Mouse (Mus musculus): Measurements from ENCODE around the gene Mllt3. TPM values are rescaled to one million over a fixed set of nuclear protein-coding genes. Genes with fewer than 3 reads are reported as not detected.

The Mllt3 gene
- polyA plus RNA-seq, 1 experiment from 2014 or later: 56.3 TPM

DNA sequence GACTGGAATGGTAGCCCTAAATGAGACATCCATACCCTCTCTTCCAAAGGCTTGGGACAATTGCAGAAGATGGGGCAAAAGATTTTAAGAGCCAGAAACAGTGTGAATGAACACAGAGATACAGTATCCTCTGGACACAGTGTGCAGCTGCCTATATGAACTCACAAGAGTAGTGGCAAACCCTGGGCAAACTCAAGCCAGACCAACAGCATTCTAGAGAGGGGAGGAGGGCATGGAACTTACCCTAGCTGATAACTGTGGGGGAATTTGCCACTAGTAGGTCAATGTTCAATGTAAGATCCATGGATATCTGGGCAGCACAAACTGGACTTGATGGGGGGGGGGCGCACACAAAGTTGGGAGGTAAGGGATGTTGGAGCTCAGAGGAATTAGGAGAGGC is 151.2 kb downstream of the Mllt3 start:
- WGBS: 100% methylated on average over 1 of the region's 1 CpGs
- Histone ChIP-seq H3K4me3 (no peak overlapping the region), H3K9me3 (no peaks in the 10 kb centered on the region), H3K27ac (no peak overlapping the region), H3K4me1 (0 out of 2 replicates have a peak, but pooled peaks cover 6% of the 10 kb centered on the region), H3K27me3 (ENCODE audit: insufficient read depth, poor library complexity, severe bottlenecking) (no peaks in the 10 kb centered on the region), H3K36me3 (no peaks in the 10 kb centered on the region)
- DNase-seq (ENCODE audit: low spot score): no peak

DNA sequence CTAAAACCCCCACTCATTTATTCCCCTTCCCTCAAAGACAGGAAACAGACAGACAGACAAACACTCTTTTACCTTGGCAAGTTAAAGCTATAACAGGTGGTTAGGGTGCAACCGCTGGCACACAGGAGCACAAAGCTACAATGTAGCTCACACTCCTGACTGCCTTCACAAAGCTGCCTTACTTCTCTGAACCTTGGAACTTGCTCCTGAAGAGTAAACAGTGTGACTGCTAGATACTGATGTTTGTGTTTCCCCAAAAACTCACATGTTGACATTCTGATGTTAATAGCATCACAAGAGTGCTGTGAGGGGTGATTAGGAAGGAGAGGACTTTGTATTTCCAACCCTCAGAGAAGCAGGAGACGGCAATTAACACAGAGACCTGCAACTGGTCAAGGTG is 151.6 kb downstream of the Mllt3 start:
- no peaks in the 10 kb centered on the region for H3K9me3 ChIP-seq
- WGBS: 80% methylated on average over 2 of the region's 2 CpGs
- 0 out of 2 replicates have a peak, but pooled peaks cover 6% of the 10 kb centered on the region for H3K4me1 ChIP-seq
- H3K27ac ChIP-seq: no peak overlapping the region
- DNase-seq (ENCODE audit: low spot score): no peak
- no peaks in the 10 kb centered on the region for H3K36me3 ChIP-seq
- H3K4me3 ChIP-seq: no peak overlapping the region
- no peaks in the 10 kb centered on the region for H3K27me3 ChIP-seq (ENCODE audit: insufficient read depth, poor library complexity, severe bottlenecking)

DNA sequence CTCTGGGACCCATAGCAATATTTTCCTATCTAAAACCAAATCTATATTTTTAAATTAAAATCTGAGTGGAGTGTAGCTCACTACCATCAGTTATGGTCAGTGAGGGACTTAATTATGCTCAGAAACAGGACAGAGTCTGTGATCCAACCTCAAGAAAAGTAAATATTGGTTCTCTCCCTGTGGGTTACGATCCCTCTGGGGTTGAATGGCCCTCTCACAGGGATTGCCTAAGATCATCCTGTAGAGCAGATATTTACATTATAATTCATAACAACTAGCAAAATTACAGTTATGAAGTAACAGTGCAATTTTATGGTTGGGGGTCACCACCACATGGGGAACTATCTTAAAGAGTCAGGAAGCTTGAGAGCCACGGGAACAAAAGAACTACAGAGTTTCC is 152.9 kb downstream of the Mllt3 start:
- Histone ChIP-seq H3K27ac (no peak overlapping the region), H3K27me3 (ENCODE audit: insufficient read depth, poor library complexity, severe bottlenecking) (no peaks in the 10 kb centered on the region), H3K9me3 (no peaks in the 10 kb centered on the region), H3K36me3 (no peaks in the 10 kb centered on the region), H3K4me3 (no peak overlapping the region), H3K4me1 (0 out of 2 replicates have a peak, but pooled peaks cover 6% of the 10 kb centered on the region)
- 84% methylated on average over 2 of the region's 2 CpGs for WGBS
- no peak for DNase-seq (ENCODE audit: low spot score)

DNA sequence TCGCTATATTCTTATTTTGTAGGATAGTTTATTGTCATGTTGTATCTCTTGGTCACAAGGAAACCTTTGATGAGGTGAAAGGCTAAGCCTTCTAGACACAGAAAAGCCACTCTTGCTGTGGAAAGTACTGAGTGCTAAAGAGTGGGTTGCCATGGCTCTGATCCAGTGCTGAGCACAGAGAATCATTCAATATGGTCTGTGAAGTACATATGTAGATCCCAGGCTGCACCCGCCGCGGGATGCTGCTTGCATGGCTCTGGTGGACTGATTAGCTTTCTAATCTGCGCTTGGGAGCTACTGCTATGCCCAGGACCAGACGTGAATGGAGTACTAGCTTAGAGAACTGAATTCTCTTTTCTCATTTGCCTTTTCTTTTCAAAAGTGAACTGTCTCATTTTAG is 154.5 kb downstream of the Mllt3 start:
- 70% methylated on average over 6 of the region's 6 CpGs for WGBS
- Histone ChIP-seq H3K9me3 (no peaks in the 10 kb centered on the region), H3K4me1 (0 out of 2 replicates have a peak, but pooled peaks cover 6% of the 10 kb centered on the region), H3K4me3 (no peak overlapping the region), H3K27me3 (ENCODE audit: insufficient read depth, poor library complexity, severe bottlenecking) (no peaks in the 10 kb centered on the region), H3K27ac (no peak overlapping the region), H3K36me3 (peaks cover under 1% of the 10 kb centered on the region; the same call in 1 of the 2 replicates)
- DNase-seq (ENCODE audit: low spot score): no peak

DNA sequence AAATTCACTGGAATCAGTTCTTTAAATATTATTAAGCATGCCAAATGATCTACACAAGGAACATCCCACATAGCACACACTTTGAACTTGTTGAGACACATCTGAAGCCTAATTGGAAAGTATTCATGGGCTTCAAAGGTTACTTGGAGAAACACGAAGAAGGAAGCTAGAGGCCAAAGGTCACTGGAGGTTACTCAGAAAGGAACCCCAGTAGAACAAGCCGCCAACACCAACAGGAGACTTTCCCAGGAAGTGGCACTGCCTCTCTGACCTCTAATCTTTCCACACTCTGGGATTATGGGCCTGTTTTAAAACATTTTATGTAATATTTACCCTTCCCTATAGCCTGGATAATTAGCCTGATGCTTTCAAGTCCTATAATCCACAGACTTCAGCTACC is 162.6 kb downstream of the Mllt3 start:
- no peak for DNase-seq (ENCODE audit: low spot score)
- Histone ChIP-seq H3K4me3 (no peak overlapping the region), H3K9me3 (no peaks in the 10 kb centered on the region), H3K27ac (no peak overlapping the region), H3K27me3 (ENCODE audit: insufficient read depth, poor library complexity, severe bottlenecking) (no peaks in the 10 kb centered on the region), H3K4me1 (no peaks in the 10 kb centered on the region), H3K36me3 (peaks cover 15% of the 10 kb centered on the region)
- WGBS: 48% methylated on average over 2 of the region's 2 CpGs

DNA sequence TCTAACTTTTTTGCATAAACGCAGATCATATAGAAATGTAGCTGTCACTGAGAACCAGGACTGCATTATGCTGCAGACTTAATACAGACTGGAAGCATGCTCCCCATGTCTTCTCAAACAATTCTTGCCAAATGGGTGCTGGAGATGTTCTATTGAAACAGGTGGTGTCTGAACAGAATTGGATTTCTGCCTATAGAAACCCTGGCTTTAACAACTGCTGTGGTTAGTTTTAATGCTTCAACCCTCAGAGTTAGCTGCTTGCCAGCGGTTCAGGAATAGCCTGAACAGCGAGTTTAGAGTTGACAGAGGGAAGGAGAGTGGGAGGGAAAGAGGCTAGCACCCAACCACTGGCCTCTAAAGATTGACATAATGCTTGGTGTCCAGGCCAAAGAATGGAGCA is 166.6 kb downstream of the Mllt3 start:
- Histone ChIP-seq H3K27me3 (ENCODE audit: insufficient read depth, poor library complexity, severe bottlenecking) (no peaks in the 10 kb centered on the region), H3K36me3 (0 out of 2 replicates have a peak, but pooled peaks cover 2% of the 10 kb centered on the region), H3K4me3 (no peak overlapping the region), H3K4me1 (no peaks in the 10 kb centered on the region), H3K27ac (no peak overlapping the region), H3K9me3 (no peaks in the 10 kb centered on the region)
- no peak for DNase-seq (ENCODE audit: low spot score)
- WGBS: 74% methylated on average over 3 of the region's 3 CpGs

DNA sequence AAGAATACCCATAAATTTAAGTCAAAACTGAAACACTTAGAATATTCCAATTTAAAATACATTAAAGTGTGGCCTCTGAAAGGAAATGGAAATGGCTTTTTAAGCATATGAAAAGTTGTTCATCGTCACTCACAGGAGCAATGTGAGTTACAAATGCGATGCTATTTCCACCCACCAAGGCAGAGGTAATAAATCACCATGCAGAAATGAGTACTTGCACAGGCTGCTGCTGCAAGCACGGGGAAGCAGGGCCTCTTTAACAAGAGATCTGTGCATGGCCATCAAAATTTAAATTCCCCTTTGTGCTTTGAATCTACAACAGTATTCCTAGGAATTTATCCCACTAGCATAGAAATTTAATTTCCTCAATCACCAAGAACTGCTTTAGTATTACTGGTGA is 167.3 kb downstream of the Mllt3 start:
- DNase-seq (ENCODE audit: low spot score): no peak
- Histone ChIP-seq H3K27me3 (ENCODE audit: insufficient read depth, poor library complexity, severe bottlenecking) (no peaks in the 10 kb centered on the region), H3K9me3 (no peaks in the 10 kb centered on the region), H3K4me3 (no peak overlapping the region), H3K4me1 (no peaks in the 10 kb centered on the region; the same call in 1 of the 2 replicates), H3K27ac (no peak overlapping the region), H3K36me3 (no peaks in the 10 kb centered on the region)
- 79% methylated on average over 3 of the region's 3 CpGs for WGBS

DNA sequence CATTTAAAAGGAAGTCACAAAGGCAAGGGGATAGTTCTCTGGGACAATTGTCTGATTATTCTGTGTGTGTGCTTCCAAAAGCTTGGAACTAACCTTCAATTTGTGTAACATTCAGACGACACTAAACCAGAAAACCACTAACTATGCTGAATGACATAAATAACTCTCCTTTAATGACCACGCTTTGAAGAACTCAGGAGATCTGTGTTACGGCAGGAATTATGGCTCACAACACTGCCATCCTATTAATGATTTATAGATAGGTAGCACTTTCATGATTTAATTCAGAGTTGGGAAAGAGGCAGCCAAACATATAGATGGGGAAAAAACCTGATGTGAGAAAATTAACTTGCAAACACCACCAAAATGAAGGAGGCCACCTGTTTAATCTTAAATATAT is 168.1 kb downstream of the Mllt3 start:
- DNase-seq (ENCODE audit: low spot score): no peak
- Histone ChIP-seq H3K4me3 (no peak overlapping the region), H3K27me3 (ENCODE audit: insufficient read depth, poor library complexity, severe bottlenecking) (no peaks in the 10 kb centered on the region), H3K27ac (no peak overlapping the region), H3K36me3 (no peaks in the 10 kb centered on the region), H3K4me1 (no peaks in the 10 kb centered on the region; the same call in 1 of the 2 replicates), H3K9me3 (no peaks in the 10 kb centered on the region)
- WGBS: 83% methylated on average over 3 of the region's 3 CpGs

DNA sequence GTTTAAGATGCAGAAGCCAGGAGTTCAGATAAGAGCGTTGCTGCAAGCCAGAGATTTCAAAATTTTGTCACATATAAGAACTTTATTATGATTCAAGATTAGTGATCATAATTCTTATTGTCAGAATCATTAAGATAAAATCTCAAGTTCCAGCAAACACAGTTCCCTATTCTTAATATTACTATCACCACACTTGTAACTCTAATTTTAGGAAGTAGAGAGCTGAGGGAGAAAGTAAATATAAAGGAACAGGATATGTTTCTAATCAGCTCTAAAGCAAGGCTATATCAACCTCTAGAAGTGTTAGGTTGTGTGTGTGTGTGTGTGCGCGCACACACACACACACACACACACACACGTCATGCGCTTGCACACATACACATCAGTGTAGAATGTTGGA is 170.0 kb downstream of the Mllt3 start:
- Histone ChIP-seq H3K36me3 (no peaks in the 10 kb centered on the region), H3K27me3 (ENCODE audit: insufficient read depth, poor library complexity, severe bottlenecking) (no peaks in the 10 kb centered on the region), H3K27ac (no peak overlapping the region), H3K4me3 (no peak overlapping the region), H3K4me1 (no peaks in the 10 kb centered on the region; the same call in 1 of the 2 replicates), H3K9me3 (no peaks in the 10 kb centered on the region)
- 92% methylated on average over 5 of the region's 5 CpGs for WGBS
- DNase-seq (ENCODE audit: low spot score): no peak

DNA sequence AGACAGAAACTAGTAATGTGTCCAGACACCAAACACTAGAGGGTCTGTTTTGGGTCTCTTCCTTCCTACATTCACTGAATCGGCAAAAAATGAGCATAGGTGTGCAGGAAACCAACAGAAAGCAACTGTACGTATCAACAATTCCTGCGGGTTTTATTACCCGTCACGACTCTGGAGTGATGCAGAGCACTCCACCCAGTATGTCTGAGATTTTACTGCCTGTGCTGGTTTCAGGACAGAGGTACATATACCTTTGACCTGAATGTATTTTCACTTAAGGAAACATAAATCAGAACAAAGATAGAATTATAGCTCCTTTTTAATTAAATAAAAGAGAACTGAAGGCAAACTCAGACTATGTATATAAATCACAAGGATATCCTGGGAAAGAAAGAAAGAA is 172.4 kb downstream of the Mllt3 start:
- 83% methylated on average over 5 of the region's 5 CpGs for WGBS
- H3K9me3 ChIP-seq: no peaks in the 10 kb centered on the region
- H3K27me3 ChIP-seq (ENCODE audit: insufficient read depth, poor library complexity, severe bottlenecking): no peaks in the 10 kb centered on the region
- no peak overlapping the region for H3K4me3 ChIP-seq
- no peaks in the 10 kb centered on the region for H3K36me3 ChIP-seq
- no peaks in the 10 kb centered on the region; the same call in 1 of the 2 replicates for H3K4me1 ChIP-seq
- H3K27ac ChIP-seq: no peak overlapping the region
- no peak for DNase-seq (ENCODE audit: low spot score)

DNA sequence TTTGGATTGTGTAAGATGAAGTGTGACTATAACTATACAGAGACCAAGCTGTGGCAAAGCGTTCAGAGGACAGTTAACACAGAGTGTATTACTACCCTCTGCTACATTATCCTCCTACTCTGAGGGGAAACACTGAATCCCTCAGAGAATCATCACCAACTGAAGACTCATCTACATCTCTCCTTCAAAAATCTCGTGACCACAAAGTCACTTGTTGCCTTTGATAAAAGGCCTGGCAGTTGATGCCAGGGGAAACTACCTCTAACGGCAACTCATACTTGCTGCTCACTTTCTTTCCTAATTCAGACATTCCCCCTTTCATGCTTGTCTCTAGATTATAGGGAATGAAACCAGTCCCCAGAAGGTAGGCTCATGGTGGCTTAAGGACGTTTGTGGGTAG is 174.0 kb downstream of the Mllt3 start:
- DNase-seq (ENCODE audit: low spot score): no peak
- H3K4me1 ChIP-seq: no peaks in the 10 kb centered on the region; the same call in 1 of the 2 replicates
- WGBS: 70% methylated on average over 4 of the region's 4 CpGs

DNA sequence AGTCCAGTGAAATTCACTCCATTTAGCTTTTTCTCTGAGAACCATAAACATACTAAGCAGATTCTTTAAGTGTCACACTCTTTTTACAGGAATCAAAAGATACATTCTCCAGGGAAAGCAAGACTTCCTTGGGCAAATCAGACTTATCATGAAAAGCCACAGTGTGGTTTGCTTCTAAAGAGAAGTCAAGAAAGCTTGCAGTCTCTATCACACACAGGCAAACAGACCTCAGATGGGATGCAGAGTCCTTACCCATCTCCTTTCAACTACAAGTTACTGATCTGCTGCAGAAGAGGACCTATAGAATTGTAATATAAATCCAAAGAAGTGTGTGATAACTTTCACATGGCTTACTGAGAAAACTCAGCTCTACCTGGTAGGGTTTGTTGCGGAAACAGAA is 175.2 kb downstream of the Mllt3 start:
- H3K36me3 ChIP-seq: no peaks in the 10 kb centered on the region
- H3K4me1 ChIP-seq: no peaks in the 10 kb centered on the region; the same call in 1 of the 2 replicates
- 93% methylated on average over 1 of the region's 1 CpGs for WGBS
- H3K27me3 ChIP-seq (ENCODE audit: insufficient read depth, poor library complexity, severe bottlenecking): no peaks in the 10 kb centered on the region
- no peak overlapping the region for H3K4me3 ChIP-seq
- DNase-seq (ENCODE audit: low spot score): no peak
- no peaks in the 10 kb centered on the region for H3K9me3 ChIP-seq
- no peak overlapping the region for H3K27ac ChIP-seq

More for the DNA sequence above, 174.0 kb downstream of the Mllt3 start:
- no peak overlapping the region for H3K27ac ChIP-seq
- no peaks in the 10 kb centered on the region for H3K36me3 ChIP-seq
- no peaks in the 10 kb centered on the region for H3K27me3 ChIP-seq (ENCODE audit: insufficient read depth, poor library complexity, severe bottlenecking)
- H3K9me3 ChIP-seq: no peaks in the 10 kb centered on the region
- no peak overlapping the region for H3K4me3 ChIP-seq

DNA sequence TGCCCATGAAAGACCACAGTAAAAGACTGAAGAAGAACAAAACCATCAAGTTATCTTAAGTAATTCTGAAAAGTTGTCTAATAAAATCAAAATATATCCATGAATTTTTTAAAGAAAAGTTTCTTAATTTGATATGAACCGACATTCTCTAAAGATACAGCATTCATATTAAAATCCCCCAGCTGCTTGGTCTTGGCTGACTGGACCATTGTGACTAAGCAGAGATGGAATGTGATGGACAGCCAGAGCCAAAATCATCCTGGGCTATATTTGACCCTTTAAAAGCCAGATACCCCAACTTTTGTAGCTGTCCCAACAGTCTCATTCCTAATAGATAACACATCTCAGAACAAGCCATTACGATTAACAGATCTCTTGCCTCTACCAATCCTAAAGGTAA is 180.7 kb downstream of the Mllt3 start:
- Histone ChIP-seq H3K27ac (no peak overlapping the region), H3K4me3 (no peak overlapping the region), H3K27me3 (ENCODE audit: insufficient read depth, poor library complexity, severe bottlenecking) (no peaks in the 10 kb centered on the region), H3K9me3 (no peaks in the 10 kb centered on the region), H3K4me1 (no peaks in the 10 kb centered on the region), H3K36me3 (no peaks in the 10 kb centered on the region)
- DNase-seq (ENCODE audit: low spot score): no peak
- WGBS: 89% methylated on average over 2 of the region's 2 CpGs

DNA sequence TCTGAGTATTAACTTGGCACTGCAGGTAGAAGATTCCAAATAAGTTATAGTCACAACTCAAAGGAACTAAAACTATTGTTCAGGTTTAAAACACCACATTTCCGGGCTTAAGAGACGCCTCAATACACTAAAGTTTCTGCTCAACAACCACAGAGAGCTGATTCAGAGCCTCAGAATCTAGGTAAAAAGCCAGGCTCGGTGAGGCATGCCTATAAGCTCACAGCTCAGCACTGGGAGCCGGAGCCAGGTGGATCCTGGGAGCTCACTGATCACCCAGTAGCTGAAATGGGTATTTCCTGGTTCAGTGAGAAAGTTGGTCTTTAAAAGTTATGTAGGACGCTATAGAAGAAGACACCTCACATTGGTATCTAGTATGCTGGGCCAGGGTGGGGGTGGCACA is 183.1 kb downstream of the Mllt3 start:
- Histone ChIP-seq H3K27ac (no peak overlapping the region), H3K27me3 (ENCODE audit: insufficient read depth, poor library complexity, severe bottlenecking) (no peaks in the 10 kb centered on the region), H3K4me1 (peaks cover 6% of the 10 kb centered on the region), H3K9me3 (no peaks in the 10 kb centered on the region), H3K36me3 (no peaks in the 10 kb centered on the region), H3K4me3 (no peak overlapping the region)
- 89% methylated on average over 5 of the region's 5 CpGs for WGBS
- no peak for DNase-seq (ENCODE audit: low spot score)
